ENCODE assay signal across 14 mouse cellular contexts in genomic region chr6:54096147-54096761, GRCm38 (mm10). TPM values are rescaled to one million over a fixed set of nuclear protein-coding genes. Genes with fewer than 3 reads are reported as not detected.
DNase-seq lines count a peak whose midpoint lies in the region; ATAC-seq and TF ChIP-seq lines count a peak whose summit lies in the region.
"Had no signal": no experiment of that assay in that cellular context is flagged by ENCODE, and none has a peak within 500 bp of the region (broad histone marks: within the 10 kb centered on the region; RNA-seq: fewer than 3 reads in every experiment).

No protein-coding gene starts in this region.

- peak overlapping the region; percentile 45; the same call in 1 of the 2 replicates for H3K27ac ChIP-seq in hindbrain, embryonic 10.5 days
- no peak overlapping the region for H3K27ac ChIP-seq in hindbrain, embryonic 14.5 days
- H3K27ac ChIP-seq in ES-Bruce4 (ENCODE audit: insufficient read depth, low read length): peak overlapping the region; percentile 93
- H3K27ac ChIP-seq: embryonic facial prominence, embryonic 13.5 days; liver, embryonic 14.5 days had no signal

- no peak for ATAC-seq in hindbrain, embryonic 14.5 days (ENCODE audit: low FRiP score)

- no peak for TF ChIP-seq CTCF in ES-Bruce4 (IDR thresholded peaks at IDR 0.05; ENCODE audit: low read depth, low read length)

- H3K9ac ChIP-seq in hindbrain, embryonic 14.5 days: no peak overlapping the region
- H3K9ac ChIP-seq in ES-Bruce4 (ENCODE audit: low read depth, poor library complexity, severe bottlenecking): no peak overlapping the region
- H3K9ac ChIP-seq: embryonic facial prominence, embryonic 13.5 days; liver, embryonic 14.5 days had no signal

- no peak for TF ChIP-seq POLR2A in ES-Bruce4 (IDR thresholded peaks at IDR 0.05; ENCODE audit: insufficient read depth, low read length)

- no peak overlapping the region for H3K4me2 ChIP-seq in hindbrain, embryonic 14.5 days (replicated peaks)
- H3K4me2 ChIP-seq: embryonic facial prominence, embryonic 13.5 days had no signal

- peak; percentile 96 for TF ChIP-seq EP300 in ES-Bruce4 (IDR thresholded peaks at IDR 0.05; ENCODE audit: insufficient read depth, low read depth, low read length)

- no peak overlapping the region for H3K4me3 ChIP-seq in hindbrain, embryonic 10.5 days
- H3K4me3 ChIP-seq in hindbrain, embryonic 14.5 days (replicated peaks; ENCODE audit: low read length): no peak overlapping the region
- peak overlapping the region; percentile 35 for H3K4me3 ChIP-seq in ES-Bruce4 (ENCODE audit: low read depth, low read length)
- H3K4me3 ChIP-seq: embryonic facial prominence, embryonic 13.5 days had no signal

- H3K9me3 ChIP-seq in hindbrain, embryonic 10.5 days: no peaks in the 10 kb centered on the region
- no peaks in the 10 kb centered on the region for H3K9me3 ChIP-seq in hindbrain, embryonic 14.5 days (ENCODE audit: control insufficient read depth, low read length)
- H3K9me3 ChIP-seq in ES-Bruce4 (replicated peaks; ENCODE audit: control insufficient read depth, insufficient read depth, low read length, poor library complexity, severe bottlenecking): no peaks in the 10 kb centered on the region
- H3K9me3 ChIP-seq: embryonic facial prominence, embryonic 13.5 days had no signal

- H3K4me1 ChIP-seq in hindbrain, embryonic 10.5 days (replicated peaks): peaks cover 29% of the 10 kb centered on the region
- H3K4me1 ChIP-seq in hindbrain, embryonic 14.5 days (replicated peaks; ENCODE audit: control insufficient read depth, insufficient read depth, low read length): no peaks in the 10 kb centered on the region
- H3K4me1 ChIP-seq in ES-Bruce4 (ENCODE audit: control insufficient read depth, insufficient read depth, low read length): peaks cover 7% of the 10 kb centered on the region
- H3K4me1 ChIP-seq: embryonic facial prominence, embryonic 13.5 days had no signal

- no peak for DNase-seq in hindbrain, embryonic 10.5 days (ENCODE audit: low spot score)
- no peak for DNase-seq in hindbrain, embryonic 14.5 days (ENCODE audit: low spot score)
- DNase-seq in ZHBTc4 (ENCODE audit: low read depth, low spot score): peak; percentile 78
- peak; percentile 86 for DNase-seq in retina, postnatal 1 day
- no peak for DNase-seq in kidney, postnatal 4 days
- no peak for DNase-seq in right cerebral cortex, postnatal 14 days
- DNase-seq: heart, adult 11 months; heart, postnatal 14 days; kidney, adult 8-10 months; lung, postnatal 36 days; thymus, postnatal 25 days had no signal

- no peaks in the 10 kb centered on the region for H3K36me3 ChIP-seq in hindbrain, embryonic 10.5 days
- no peaks in the 10 kb centered on the region for H3K36me3 ChIP-seq in hindbrain, embryonic 14.5 days (replicated peaks; ENCODE audit: control insufficient read depth, insufficient read depth)
- H3K36me3 ChIP-seq in ES-Bruce4 (ENCODE audit: control insufficient read depth, insufficient read depth, low read length, poor library complexity, severe bottlenecking): no peaks in the 10 kb centered on the region
- H3K36me3 ChIP-seq: embryonic facial prominence, embryonic 13.5 days had no signal

- peaks cover 7% of the 10 kb centered on the region; the same call in 1 of the 2 replicates for H3K27me3 ChIP-seq in hindbrain, embryonic 10.5 days (ENCODE audit: insufficient read depth, poor library complexity, severe bottlenecking)
- no peaks in the 10 kb centered on the region for H3K27me3 ChIP-seq in hindbrain, embryonic 14.5 days (ENCODE audit: control insufficient read depth, insufficient read depth, low read length)
- H3K27me3 ChIP-seq in ES-Bruce4 (ENCODE audit: control insufficient read depth, insufficient read depth, low read length, poor library complexity, severe bottlenecking): no peaks in the 10 kb centered on the region

- WGBS in hindbrain, embryonic 10.5 days: 30% methylated on average over 6 of the region's 6 CpGs
- WGBS in hindbrain, embryonic 14.5 days: 27% methylated on average over 6 of the region's 6 CpGs

RNA-seq across cellular contexts. Expression of gene Chn2, which starts 56.9 kb away (rescaled TPM):
- 13.4 and 13.5 TPM in 2 replicates for polyA plus RNA-seq in hindbrain, embryonic 10.5 days (2016; fragmentation: Nextera tagmentation; extraction: Ambion mirVana)
- polyA plus RNA-seq in hindbrain, embryonic 14.5 days (2014; fragmentation: Nextera tagmentation; extraction: Ambion mirVana): 28.3 and 43.9 TPM in 2 replicates
- 5.6 and 7.9 TPM in 2 replicates for polyA plus RNA-seq in ES-Bruce4 (2011; ENCODE audit: insufficient read depth, insufficient read length, low read depth, missing spikeins)

Comparison
In these comparisons a context has a peak if more than half of its experiments do, and no peak if none do; other contexts are left out.
1. DNase-seq: peak in ZHBTc4 (single experiment) and retina, postnatal 1 day (single experiment); none in hindbrain, embryonic 10.5 days (single experiment), hindbrain, embryonic 14.5 days (single experiment), kidney, postnatal 4 days (0 of 2) and right cerebral cortex, postnatal 14 days (single experiment).